Mouse (Mus musculus) bone marrow macrophage, adult 2 months (primary cell): ENCODE measurements around the gene Gm49384. TPM values are rescaled to one million over a fixed set of nuclear protein-coding genes. Genes with fewer than 3 reads are reported as not detected.
A peak's percentile ranks its signal among the peaks of the same experiment; 100 is the strongest.

Source experiments
- H3K27ac ChIP-seq: 2 replicates; pipeline ENCODE4 v1.5.1; 2012; ENCODE audit warnings: low read depth, low read length; ENCODE audit not compliant: insufficient read depth
- H3K4me1 ChIP-seq: 2 replicates; pipeline ENCODE4 v1.6.1; 2012; ENCODE audit warnings: low read length; ENCODE audit not compliant: control insufficient read depth, insufficient read depth
- H3K4me3 ChIP-seq: 2 replicates; pipeline ENCODE4 v1.5.1; 2012; ENCODE audit warnings: mild to moderate bottlenecking, low read length, moderate library complexity; ENCODE audit not compliant: insufficient read depth
- CTCF ChIP-seq: IDR thresholded peaks from 2 replicates; pipeline ENCODE4 v1.5.1; 2012; ENCODE audit warnings: low read depth, mild to moderate bottlenecking, low read length, moderate library complexity
- POLR2A ChIP-seq: IDR thresholded peaks from 2 replicates; pipeline ENCODE4 v1.6.1; 2012; ENCODE audit warnings: mild to moderate bottlenecking, low read depth, low read length, borderline replicate concordance
- polyA plus RNA-seq: library from polyadenylated mRNA; stranded (reverse); fragments of >200 nt; gene quantifications from 2 replicates; pipeline ENCODE4 v1.2.4, GENCODE M21; 2012; ENCODE audit not compliant: missing spikeins, insufficient read depth, insufficient read length

The Gm49384 gene
- polyA plus RNA-seq, 1 experiment, result 10.6 TPM

GRCm38 (mm10) chr12:69227776-69228466, 23.9 kb upstream of the Gm49384 start, which contains the start of gene Pole2:
Pole2 (minus strand) TSS chr12:69228195.
- Histone ChIP-seq H3K4me3 (peak within 1 kb of the TSS; percentile 72), H3K27ac (peak within 1 kb of the TSS; percentile 5; the same call in 1 of the 2 replicates), H3K4me1 (peaks cover 8% of the 10 kb centered on the region; the same call in 1 of the 2 replicates)
- no peak for TF ChIP-seq POLR2A

- Histone ChIP-seq H3K4me3 (no peak overlapping the region), H3K27ac (no peak overlapping the region), H3K4me1 (peaks cover 7% of the 10 kb centered on the region)
- TF ChIP-seq POLR2A, result no peak
- TF ChIP-seq CTCF, result no peak
Observed at GRCm38 (mm10) chr12:69220613-69221277, 16.7 kb upstream of the Gm49384 start.

GRCm38 (mm10) chr12:69216587-69216986, 12.5 kb upstream of the Gm49384 start:
- Histone ChIP-seq H3K4me1 (peaks cover 25% of the 10 kb centered on the region), H3K4me3 (no peak overlapping the region), H3K27ac (no peak overlapping the region)
- no peak for TF ChIP-seq CTCF
- TF ChIP-seq POLR2A, result no peak

GRCm38 (mm10) chr12:69215000-69215785, 11.1 kb upstream of the Gm49384 start:
- Histone ChIP-seq H3K4me1 (peaks cover 25% of the 10 kb centered on the region), H3K27ac (peak overlapping the region; percentile 7; the same call in 1 of the 2 replicates), H3K4me3 (no peak overlapping the region)
- TF ChIP-seq CTCF (no peak), POLR2A (no peak)

- Histone ChIP-seq H3K4me3 (no peak overlapping the region), H3K4me1 (peaks cover 25% of the 10 kb centered on the region), H3K27ac (peak overlapping the region; percentile 7)
- TF ChIP-seq POLR2A (no peak), CTCF (no peak)
Observed at GRCm38 (mm10) chr12:69214393-69214792, 10.3 kb upstream of the Gm49384 start.

GRCm38 (mm10) chr12:69213186-69213777, 9.2 kb upstream of the Gm49384 start:
- Histone ChIP-seq H3K27ac (no peak overlapping the region), H3K4me1 (peaks cover 25% of the 10 kb centered on the region), H3K4me3 (no peak overlapping the region)
- TF ChIP-seq CTCF, result no peak
- no peak for TF ChIP-seq POLR2A

- Histone ChIP-seq H3K4me3 (no peak overlapping the region), H3K4me1 (peaks cover 22% of the 10 kb centered on the region), H3K27ac (no peak overlapping the region)
- TF ChIP-seq POLR2A (no peak), CTCF (no peak)
Observed at GRCm38 (mm10) chr12:69211057-69211456, 7.0 kb upstream of the Gm49384 start.

GRCm38 (mm10) chr12:69210056-69210979, 6.3 kb upstream of the Gm49384 start:
- Histone ChIP-seq H3K4me3 (no peak overlapping the region), H3K4me1 (peaks cover 14% of the 10 kb centered on the region), H3K27ac (no peak overlapping the region)
- TF ChIP-seq POLR2A, result no peak
- no peak for TF ChIP-seq CTCF
